Mouse (Mus musculus) MN1 (cell line): ENCODE data around the gene H2-M3.
A peak's percentile ranks its signal among the peaks of the same experiment; 100 is the strongest.
"Not testable (repeated sequence)": the region's sequence is repeated elsewhere in the genome, so short reads cannot be mapped to it uniquely, and the experiment has no call there.

Source experiments
- DNase-seq: peaks from one replicate; pipeline ENCODE4 v3.0.0-alpha.2; 2016; ENCODE audit warnings: low spot score

H2-M3 gene

GRCm38 (mm10) chr17:37270058-37270701 lies at the start of gene H2-M3:
Gene H2-M3, plus strand, starts transcription at chr17:37270220.
- peak; percentile 61 for DNase-seq

GRCm38 (mm10) chr17:37221879-37222278 lies 48.1 kb upstream of the H2-M3 start:
- no peak for DNase-seq

- not testable (repeated sequence) for DNase-seq
These were observed 32.8 kb upstream of the H2-M3 start, which contains the start of gene Olfr97 for GRCm38 (mm10) chr17:37237230-37237629. Gene Olfr97, minus strand, starts transcription at chr17:37237330.

- DNase-seq = no peak
These were observed 27.8 kb upstream of the H2-M3 start for GRCm38 (mm10) chr17:37242198-37242597.

GRCm38 (mm10) chr17:37246715-37247114 lies 23.3 kb upstream of the H2-M3 start:
- no peak for DNase-seq

GRCm38 (mm10) chr17:37249460-37249859 lies 20.6 kb upstream of the H2-M3 start:
- no peak for DNase-seq

- no peak for DNase-seq
These were observed 19.5 kb upstream of the H2-M3 start for GRCm38 (mm10) chr17:37250544-37250943.

GRCm38 (mm10) chr17:37263626-37264025 lies 6.4 kb upstream of the H2-M3 start, which contains the start of gene Olfr98:
Gene Olfr98, minus strand, starts transcription at chr17:37263749.
- no peak for DNase-seq

- DNase-seq = peak; percentile 19
These were observed 677 bp downstream of the H2-M3 start for GRCm38 (mm10) chr17:37270702-37271092.

GRCm38 (mm10) chr17:37275626-37276248 lies 5.7 kb downstream of the H2-M3 start:
- no peak for DNase-seq

GRCm38 (mm10) chr17:37276573-37276972 lies 6.6 kb downstream of the H2-M3 start:
- DNase-seq = no peak

- DNase-seq = no peak
These were observed 10.3 kb downstream of the H2-M3 start for GRCm38 (mm10) chr17:37280331-37280730.

GRCm38 (mm10) chr17:37283360-37283759 lies 13.3 kb downstream of the H2-M3 start, which contains the start of gene Olfr99:
Gene Olfr99, minus strand, starts transcription at chr17:37283460.
- DNase-seq = no peak

GRCm38 (mm10) chr17:37304213-37304612 lies 34.2 kb downstream of the H2-M3 start, which contains the start of gene Olfr101:
Gene Olfr101, minus strand, starts transcription at chr17:37304313.
- no peak for DNase-seq

- DNase-seq = no peak
These were observed 38.5 kb downstream of the H2-M3 start for GRCm38 (mm10) chr17:37308483-37308882.

GRCm38 (mm10) chr17:37310146-37310699 lies 40.2 kb downstream of the H2-M3 start:
- no peak for DNase-seq

- DNase-seq = no peak
These were observed 46.9 kb downstream of the H2-M3 start, which contains the start of gene Olfr102 for GRCm38 (mm10) chr17:37316954-37317353. Gene Olfr102, minus strand, starts transcription at chr17:37317054.
